In genomic region chr10:53581087-53581486, GRCm38 (mm10) we compare ENCODE assay signal across 9 mouse cellular contexts. TPM values are rescaled to one million over a fixed set of nuclear protein-coding genes. Genes with fewer than 3 reads are reported as not detected.
A peak's percentile ranks its signal among the peaks of the same experiment; 100 is the strongest.
DNase-seq lines count a peak whose midpoint lies in the region; ATAC-seq and TF ChIP-seq lines count a peak whose summit lies in the region.
"Had no signal": no experiment of that assay in that cellular context is flagged by ENCODE, and none has a peak within 500 bp of the region (broad histone marks: within the 10 kb centered on the region; RNA-seq: fewer than 3 reads in every experiment).

No protein-coding gene starts in this region.

- TF ChIP-seq CTCF in gastrocnemius, adult 2 months (IDR thresholded peaks at IDR 0.05) = no peak
- TF ChIP-seq CTCF in testis, adult 2 months (IDR thresholded peaks at IDR 0.05; ENCODE audit: control insufficient read depth, insufficient read depth, insufficient replicate concordance, low read depth, low read length) = no peak

- H3K9ac ChIP-seq in limb, embryonic 15.5 days = no peak overlapping the region

- TF ChIP-seq POLR2A in testis, adult 2 months (IDR thresholded peaks at IDR 0.05; ENCODE audit: control insufficient read depth, low read depth, low read length) = no peak

- H3K36me3 ChIP-seq in testis, adult 2 months (ENCODE audit: control insufficient read depth, insufficient read depth, low read length) = no peaks in the 10 kb centered on the region
- no peaks in the 10 kb centered on the region for H3K36me3 ChIP-seq in limb, embryonic 15.5 days

- no peaks in the 10 kb centered on the region for H3K27me3 ChIP-seq in testis, adult 2 months (ENCODE audit: control insufficient read depth, insufficient read depth, low read length)
- no peaks in the 10 kb centered on the region for H3K27me3 ChIP-seq in limb, embryonic 15.5 days
- H3K27me3 ChIP-seq: CH12.LX had no signal

- 35% methylated on average over 11 of the region's 12 CpGs for WGBS in limb, embryonic 15.5 days

- no peaks in the 10 kb centered on the region for H3K9me3 ChIP-seq in limb, embryonic 15.5 days

- peaks cover 10% of the 10 kb centered on the region for H3K4me1 ChIP-seq in testis, adult 2 months (ENCODE audit: control insufficient read depth, insufficient read depth, low read length)
- H3K4me1 ChIP-seq in limb, embryonic 15.5 days = peaks cover 8% of the 10 kb centered on the region

- H3K4me2 ChIP-seq in limb, embryonic 15.5 days = peak overlapping the region; percentile 61

- ATAC-seq in limb, embryonic 15.5 days (ENCODE audit: insufficient number of reproducible peaks, low FRiP score, low TSS enrichment, low read depth) = peak; percentile 10; the same call in 1 of the 2 replicates

- DNase-seq in gastrocnemius, adult 2 months = no peak
- no peak for DNase-seq in gastrocnemius, postnatal 4 days (ENCODE audit: low spot score in 2 of 2)
- no peak for DNase-seq in testis, postnatal 14 days (ENCODE audit: low spot score)
- DNase-seq in testis, postnatal 10 days (ENCODE audit: low spot score) = peak; percentile 45
- DNase-seq in thymus, postnatal 0 days (ENCODE audit: low spot score) = no peak
- no peak for DNase-seq in spleen, postnatal 4 days (ENCODE audit: low spot score in 2 of 2)

- H3K4me3 ChIP-seq in gastrocnemius, adult 2 months = peak overlapping the region; percentile 69
- peak overlapping the region; percentile 12 for H3K4me3 ChIP-seq in testis, adult 2 months (ENCODE audit: control insufficient read depth, low read depth, low read length)
- peak overlapping the region; percentile 39 for H3K4me3 ChIP-seq in limb, embryonic 15.5 days

- H3K27ac ChIP-seq in gastrocnemius, adult 2 months = no peak overlapping the region
- no peak overlapping the region for H3K27ac ChIP-seq in testis, adult 2 months (ENCODE audit: control insufficient read depth, insufficient read depth, low read depth, low read length)
- no peak overlapping the region for H3K27ac ChIP-seq in limb, embryonic 15.5 days

- intact Hi-C loops in gastrocnemius, adult 2 months (cut with DNase I) = no loop called here

RNA-seq across cellular contexts. Expression of gene Asf1a, which starts 15.5 kb away (rescaled TPM):
- total RNA-seq in gastrocnemius, adult 2 months (2021) = 10 to 100 TPM; 21.0 to 26.4 TPM
- total RNA-seq in gastrocnemius, postnatal 4 days (2021) = 10 to 100 TPM; 35.0 to 35.9 TPM
- polyA plus RNA-seq in testis, adult 2 months (2012; rRNA removed) = 11.8 and 13.9 TPM in 2 replicates
- polyA plus RNA-seq in limb, embryonic 15.5 days (2015; fragmentation: Nextera tagmentation; extraction: Ambion mirVana) = 75.8 and 89.4 TPM in 2 replicates
- polyA plus RNA-seq in thymus, postnatal 0 days (2015; fragmentation: Nextera tagmentation; extraction: Ambion mirVana) = 159 and 162 TPM in 2 replicates

RNA-seq across cellular contexts. Expression of gene Mcm9, which starts 49.2 kb away (rescaled TPM):
- under 1 TPM; 0.89 to 0.92 TPM for total RNA-seq in gastrocnemius, adult 2 months (2021)
- total RNA-seq in gastrocnemius, postnatal 4 days (2021) = 1 to 10 TPM; 7.9 to 9.3 TPM
- 5.7 and 6.1 TPM in 2 replicates for polyA plus RNA-seq in testis, adult 2 months (2012; rRNA removed)
- polyA plus RNA-seq in limb, embryonic 15.5 days (2015; fragmentation: Nextera tagmentation; extraction: Ambion mirVana) = 8.5 and 9.3 TPM in 2 replicates
- polyA plus RNA-seq in thymus, postnatal 0 days (2015; fragmentation: Nextera tagmentation; extraction: Ambion mirVana) = 9.9 and 10.0 TPM in 2 replicates

Comparison
In these comparisons a context has a peak if more than half of its experiments do, and no peak if none do; other contexts are left out.
1. H3K4me3 ChIP-seq: peak in every context shown above with its lines; median percentile 69 in gastrocnemius, adult 2 months; 39 in limb, embryonic 15.5 days; 12 in testis, adult 2 months.